Mouse (Mus musculus): ENCODE measurements at regions not wholly inside any gene's neighbourhood (a gene's known extent, or its start where the extent isn't known, plus 50 kb on each side); places are given as distances from the start of the nearest gene placed in this dataset.
A peak's percentile ranks its signal among the peaks of the same experiment; 100 is the strongest.

DNA sequence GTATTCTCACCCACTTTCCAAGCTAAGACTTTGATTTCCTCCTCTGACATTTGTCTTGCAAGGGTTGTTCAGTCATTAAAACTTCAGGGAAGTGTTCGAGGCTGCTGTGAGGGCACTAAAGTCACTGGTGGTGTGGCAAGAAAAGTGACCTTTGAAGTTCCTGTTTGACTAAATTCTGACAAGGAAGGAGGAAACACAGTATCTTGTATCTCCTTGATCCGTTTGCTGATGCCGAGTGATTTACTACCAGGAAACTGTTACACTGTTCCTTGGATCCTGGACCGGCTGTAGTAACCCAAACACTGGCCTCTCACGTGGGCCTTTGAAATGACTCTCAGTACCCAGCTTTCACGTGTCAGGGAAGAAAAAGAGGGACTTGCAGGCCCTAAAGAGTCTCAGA lies 53.5 kb upstream of the Ralgapa2 start:
- DNase-seq (ENCODE audit: low spot score), result no peak

DNA sequence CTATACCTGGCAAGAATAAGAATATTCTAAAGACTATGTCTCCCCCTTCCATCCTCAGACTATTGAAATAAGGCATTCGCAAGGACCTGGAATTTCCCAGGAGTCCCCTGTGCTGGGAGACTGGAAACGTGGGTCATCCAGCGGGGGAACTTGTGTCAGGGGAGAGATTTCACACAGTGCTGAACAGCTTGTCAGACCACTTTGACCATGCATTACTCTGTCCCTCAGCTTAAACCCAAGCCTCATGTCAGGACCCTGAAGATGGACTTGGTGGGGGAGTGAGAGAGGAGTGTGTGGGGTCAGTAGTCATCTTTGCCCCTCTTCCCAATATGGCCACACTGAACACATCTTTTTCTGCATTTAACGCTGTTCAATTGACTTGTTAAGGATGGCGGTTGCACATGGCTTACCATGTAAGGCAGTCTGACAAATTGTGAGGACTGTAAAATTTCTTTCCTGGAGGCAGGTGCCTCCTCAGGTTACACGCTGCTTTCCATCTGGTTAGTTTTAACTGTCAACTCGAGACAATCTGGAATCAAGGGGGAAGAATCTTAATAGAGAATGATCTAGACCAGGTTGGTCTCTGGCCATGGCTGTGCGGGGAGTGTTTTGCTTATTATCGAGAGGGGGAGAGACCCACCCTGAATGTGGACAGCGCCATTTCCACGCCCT lies 56.2 kb upstream of the Ralgapa2 start:
- DNase-seq (ENCODE audit: low spot score), result no peak

DNA sequence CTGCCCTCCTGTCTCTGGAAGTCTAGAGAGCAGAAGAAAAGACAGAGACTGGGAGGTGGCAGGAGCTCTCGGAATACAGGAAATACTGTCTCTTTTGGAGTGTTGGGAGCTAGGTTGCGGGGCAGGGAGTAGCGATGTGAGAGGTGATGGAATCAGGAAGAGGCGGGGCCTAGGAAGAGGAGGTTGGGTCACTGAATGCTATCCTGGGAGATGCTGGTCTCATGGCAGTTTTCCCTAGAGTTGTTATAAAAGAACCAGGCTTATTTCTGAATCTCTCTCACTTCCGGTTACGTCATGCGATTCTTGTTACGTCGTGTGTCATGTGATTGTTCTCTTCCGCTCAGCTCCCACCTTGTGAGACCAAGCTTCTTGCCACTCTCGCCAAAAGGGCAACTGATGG lies 58.9 kb upstream of the Ralgapa2 start:
- DNase-seq (ENCODE audit: low spot score), result no peak

DNA sequence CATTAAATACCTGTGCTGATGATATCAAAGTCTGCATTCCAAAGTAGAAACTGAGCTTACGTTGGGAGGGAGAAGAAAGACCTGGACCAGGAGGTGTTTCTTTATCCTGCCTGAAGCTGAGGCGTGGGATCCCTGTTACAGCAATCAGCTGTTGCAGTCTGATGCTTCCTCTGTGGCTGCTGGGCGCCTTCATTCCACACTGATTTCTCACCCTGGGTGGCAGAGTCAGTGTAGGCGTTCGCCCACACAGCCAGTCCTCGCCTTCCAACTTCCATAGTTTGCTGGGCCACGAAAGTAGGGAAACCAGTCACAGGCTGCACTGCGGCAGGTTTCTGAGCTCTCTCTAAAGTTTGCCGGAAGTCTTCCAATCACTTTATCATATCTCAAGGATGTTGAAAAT lies 59.7 kb upstream of the Ralgapa2 start:
- DNase-seq (ENCODE audit: low spot score), result no peak

DNA sequence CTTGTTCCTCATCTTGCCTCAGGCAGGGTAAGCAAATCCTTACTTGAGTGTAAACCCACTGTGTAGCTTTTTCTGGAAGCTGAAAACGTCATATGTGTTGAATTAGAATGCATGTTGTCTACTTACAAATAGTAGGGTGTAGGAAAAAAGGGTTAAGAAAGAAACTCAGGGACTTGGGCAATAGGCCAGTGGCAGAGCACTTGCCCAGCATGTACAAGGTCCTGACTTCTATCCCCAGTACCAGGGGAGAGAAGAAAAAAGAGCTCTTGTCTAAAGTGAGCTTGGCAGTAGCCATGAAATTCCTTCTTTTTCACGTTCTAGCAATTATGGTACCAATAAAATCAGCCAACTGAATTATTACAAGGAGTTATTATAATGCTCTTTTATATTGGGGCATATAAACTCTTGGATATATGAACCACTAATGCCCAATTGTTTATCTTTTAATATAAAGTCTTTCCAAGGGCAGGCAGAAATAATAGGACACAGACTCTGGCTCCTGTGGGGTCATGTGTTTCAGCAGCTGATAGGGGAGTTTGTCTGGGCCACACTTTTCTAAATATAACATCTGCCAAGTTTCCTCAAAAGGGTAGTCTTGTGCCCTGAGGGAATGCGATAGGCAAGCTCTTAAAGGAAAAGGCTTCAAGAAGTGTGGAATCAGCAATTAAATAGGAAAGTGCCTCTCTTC lies 63.6 kb upstream of the Ralgapa2 start:
- DNase-seq (ENCODE audit: low spot score), result no peak

DNA sequence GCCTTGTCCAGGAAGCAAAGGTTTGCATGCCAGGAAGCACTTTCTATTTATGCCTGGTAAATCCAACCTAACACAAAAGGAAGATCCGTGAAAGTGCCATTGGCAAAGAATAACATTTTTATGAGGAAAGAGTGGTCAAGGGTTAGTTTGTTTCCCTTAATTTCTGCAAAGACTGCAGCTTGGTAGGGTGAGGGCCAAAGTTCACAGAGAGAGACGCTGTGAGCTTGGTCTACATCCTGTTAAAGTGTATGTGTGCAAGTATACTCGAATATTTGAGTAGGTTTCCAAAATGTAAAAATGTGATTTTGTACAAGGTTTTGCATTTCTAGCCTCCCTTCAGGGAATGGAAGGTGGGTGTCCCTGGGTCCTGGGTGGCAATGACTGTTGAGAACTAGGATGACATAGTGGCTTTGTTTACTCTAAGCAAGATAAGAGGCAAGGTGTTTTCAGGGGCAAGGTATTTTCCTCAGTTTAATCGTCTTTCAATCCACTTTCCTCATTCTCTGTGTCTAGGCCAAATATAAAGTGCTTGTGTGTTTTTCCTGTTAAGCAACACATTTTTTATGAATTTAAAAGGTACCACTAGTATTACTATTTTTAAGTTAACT lies 64.3 kb upstream of the Ralgapa2 start:
- no peak for DNase-seq (ENCODE audit: low spot score)

DNA sequence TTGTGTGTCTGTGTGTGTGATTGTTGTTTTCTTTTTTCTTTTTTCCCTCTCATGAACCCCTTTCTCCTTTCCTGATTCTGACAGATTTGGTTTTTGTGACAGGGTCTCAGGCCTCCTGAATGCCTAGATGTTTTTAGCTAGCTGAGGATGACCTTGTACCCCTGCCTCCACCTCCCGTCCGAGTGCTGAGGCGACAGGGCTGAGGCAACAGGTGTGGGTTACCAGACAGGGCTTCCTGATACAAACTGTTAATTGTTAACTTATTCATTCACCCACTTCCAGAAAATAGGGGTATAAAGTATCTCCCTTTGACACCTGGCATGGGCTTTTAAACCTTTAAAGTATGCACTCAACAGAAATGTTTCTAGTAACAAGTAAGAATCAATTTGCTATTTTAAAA lies 65.0 kb upstream of the Ralgapa2 start:
- DNase-seq (ENCODE audit: low spot score), result no peak

DNA sequence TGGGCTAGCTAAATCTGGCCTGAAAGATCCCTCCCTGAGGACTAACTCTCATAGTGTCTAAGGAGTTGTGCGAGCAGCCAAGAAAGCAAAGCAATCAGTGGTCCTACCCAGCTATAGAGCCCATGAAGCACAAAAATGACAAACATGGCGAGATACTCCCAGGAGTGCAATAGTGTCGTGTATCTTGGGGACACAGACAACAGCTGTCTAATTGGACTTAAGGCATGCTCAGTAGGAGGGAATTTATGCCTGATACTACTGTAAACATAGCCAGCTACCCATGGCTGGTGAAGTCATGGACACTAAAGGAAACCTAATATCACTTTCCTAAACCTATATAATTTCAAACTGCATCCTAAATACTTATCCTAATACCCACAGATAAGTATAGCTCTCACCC lies 69.1 kb upstream of the Ralgapa2 start:
- DNase-seq (ENCODE audit: low spot score), result no peak

DNA sequence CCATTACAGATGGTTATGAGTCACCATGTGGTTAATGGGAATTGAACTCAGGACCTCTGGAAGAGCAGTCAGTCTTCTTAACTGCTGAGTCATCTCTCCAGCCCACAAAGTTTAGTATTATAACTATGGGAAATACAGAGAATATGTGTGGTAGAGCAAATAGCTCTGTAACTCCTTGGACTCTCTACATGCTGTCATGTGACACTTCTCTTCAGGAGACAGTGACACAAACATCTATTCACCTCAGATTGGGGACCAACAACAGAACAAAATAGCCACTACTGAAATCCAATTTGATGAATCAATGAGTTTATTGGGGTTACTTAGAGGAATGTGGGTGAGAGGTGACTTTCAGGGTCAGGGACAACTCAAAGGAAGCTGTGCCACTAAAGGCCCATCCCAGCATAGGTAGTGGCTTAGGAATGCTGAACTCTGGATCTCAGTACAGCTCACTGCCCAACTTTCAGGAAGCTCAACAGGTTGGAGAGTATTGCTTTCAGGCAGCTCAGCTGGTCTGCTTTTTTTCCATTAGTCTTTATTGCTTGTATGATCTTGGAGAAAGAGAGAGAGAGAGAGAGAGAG lies 71.8 kb upstream of the Ralgapa2 start:
- DNase-seq (ENCODE audit: low spot score), result no peak

DNA sequence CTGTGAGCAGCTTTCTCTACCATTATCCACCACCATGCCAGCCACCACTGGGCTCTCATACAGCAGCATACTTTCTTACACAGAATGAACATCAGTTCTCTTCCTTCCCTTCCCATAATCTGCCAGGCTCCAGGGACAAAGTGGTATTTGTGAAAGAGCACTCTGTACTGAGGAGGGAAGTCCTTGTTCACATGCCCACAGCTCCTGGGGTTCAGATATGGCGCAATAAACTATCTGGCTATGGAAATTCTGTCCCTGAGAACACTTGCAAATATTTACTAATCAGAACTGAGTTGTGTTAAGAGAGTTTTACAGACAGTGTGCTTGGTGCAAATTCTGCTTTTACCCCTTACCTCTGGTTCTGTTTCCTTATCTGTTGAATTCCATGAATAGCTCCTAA lies 74.2 kb upstream of the Ralgapa2 start:
- no peak for DNase-seq (ENCODE audit: low spot score)

DNA sequence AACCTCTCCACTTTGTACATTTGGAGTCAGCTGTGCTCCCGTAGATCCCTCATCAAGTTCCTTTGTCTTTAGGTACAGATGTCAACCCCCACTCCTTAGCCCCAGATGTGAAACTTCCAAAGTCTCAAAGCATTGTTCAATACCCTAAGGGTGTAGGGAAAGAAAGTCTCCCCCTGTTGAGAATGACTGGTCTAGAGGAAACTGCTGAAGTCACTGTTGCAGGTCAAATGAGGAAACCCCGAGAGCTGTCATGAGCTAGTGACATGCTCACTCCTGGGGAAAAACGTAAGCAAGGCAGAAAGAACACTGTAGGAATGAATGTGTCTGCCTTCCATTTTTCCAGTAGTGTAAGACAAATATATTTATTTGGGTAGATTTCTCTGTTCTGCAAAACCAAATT lies 74.8 kb upstream of the Ralgapa2 start:
- DNase-seq (ENCODE audit: low spot score), result no peak

DNA sequence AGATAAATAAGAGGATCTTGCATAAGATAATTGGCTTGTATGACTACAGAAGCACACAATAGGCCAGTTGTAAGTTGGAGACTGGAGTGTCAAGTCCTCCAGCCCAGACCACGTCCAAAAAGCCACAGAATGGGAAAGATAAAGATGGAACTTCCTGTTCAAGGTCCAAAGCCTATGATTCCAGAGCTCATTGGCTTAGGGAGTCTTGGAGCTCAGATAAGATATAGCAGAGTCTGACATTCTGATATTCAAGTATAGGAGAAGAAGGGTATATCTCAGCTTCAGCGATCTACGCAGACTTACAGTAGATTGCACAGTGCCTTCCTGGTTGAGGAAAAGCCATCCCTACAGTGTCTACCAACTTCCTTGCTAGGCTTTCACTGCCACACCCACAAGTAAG lies 77.7 kb upstream of the Ralgapa2 start:
- no peak for DNase-seq (ENCODE audit: low spot score)

DNA sequence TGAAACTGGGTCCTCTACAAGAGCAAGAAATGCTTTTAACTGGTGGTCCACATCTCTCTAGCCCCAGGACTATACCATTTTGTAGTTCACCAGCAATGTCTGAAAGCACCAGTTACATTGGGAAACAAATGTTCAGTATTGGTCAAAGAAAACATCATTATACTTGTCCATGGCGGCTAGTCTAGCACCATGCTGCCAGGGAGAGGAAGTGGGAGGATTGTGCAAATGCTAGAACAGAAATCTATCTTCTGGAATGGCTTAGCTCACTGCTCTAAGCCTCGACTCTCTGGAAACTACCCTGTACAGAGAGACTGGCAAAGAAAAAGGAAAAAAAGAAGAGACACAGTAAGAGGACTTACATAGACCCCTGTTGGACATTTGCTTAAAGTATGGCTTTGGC lies 81.1 kb upstream of the Ralgapa2 start:
- DNase-seq (ENCODE audit: low spot score), result no peak

DNA sequence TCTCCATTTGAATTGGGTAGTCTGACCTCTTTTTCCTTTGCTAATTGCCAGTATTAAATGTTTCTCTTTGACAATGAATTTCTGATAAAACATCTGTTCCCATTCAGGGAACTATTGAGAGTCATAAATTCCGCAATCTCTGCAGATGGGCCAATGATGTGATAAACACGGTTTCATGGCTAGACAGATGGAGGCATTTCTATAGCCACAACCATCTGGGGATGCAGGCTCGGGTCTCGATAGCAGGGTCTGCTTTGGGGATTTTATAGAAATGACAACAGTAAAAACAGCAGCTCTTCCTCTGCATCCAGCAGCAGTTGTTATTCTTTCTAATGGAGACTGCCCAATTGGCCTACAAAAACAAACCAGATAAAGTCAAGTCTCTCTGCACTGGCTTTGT lies 82.1 kb upstream of the Ralgapa2 start:
- peak; percentile 18 for DNase-seq (ENCODE audit: low spot score)

DNA sequence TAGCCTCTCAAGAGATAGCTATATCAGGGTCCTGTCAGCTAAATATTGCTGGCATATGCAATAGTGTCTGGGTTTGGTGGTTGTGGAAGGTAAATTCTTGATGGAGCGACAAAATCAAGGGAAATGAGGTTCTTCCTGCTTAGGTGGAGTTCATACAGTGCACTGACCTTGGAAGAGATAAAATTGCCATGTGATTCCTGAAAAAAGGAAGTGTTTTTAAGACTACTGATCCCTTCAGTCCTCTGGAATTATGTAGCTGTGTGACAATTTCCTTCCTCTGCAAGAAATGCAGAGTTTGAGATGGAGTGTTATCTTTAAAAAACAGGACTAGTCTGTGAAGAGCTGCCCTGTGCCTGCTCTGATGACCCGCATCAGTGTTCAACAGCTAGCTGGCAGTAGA lies 83.5 kb upstream of the Ralgapa2 start:
- DNase-seq (ENCODE audit: low spot score), result no peak

DNA sequence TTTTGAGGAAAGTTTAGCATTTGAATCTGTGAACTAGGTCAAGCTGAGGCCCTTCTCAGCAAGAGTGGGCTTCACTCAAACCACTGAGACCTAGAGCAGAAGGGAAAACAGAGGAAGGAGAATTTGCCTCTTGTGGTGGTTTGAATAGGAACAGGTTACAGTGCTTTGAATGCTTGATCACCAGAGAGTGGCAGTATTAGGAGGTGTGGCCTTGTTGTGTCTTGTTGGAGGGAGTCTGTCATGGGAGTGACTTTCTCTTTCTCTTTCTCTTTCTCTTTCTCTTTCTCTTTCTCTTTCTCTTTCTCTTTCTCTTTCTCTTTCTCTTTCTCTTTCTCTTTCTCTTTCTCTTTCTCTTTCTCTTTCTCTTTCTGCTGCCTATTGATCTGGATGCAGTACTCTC lies 94.0 kb upstream of the Ralgapa2 start:
- DNase-seq (ENCODE audit: low spot score), result no peak

DNA sequence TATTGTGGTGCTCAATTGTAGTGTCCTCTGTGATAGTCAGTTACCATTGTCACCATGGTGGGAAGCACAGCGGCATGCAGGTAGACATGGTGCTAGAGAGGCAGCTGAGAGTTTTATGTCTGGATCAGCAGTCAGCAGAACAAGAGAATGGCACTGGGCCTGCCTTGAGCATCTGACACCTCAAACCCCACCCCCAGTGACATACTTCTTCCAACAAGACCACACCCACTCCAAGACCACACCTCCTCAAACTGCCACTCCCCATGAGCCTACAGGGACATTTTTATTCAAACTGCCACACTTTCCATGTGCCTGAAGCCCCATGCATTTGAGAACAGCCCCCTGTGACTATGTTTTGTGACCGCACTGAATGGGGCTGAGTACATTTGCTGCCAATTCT lies 98.8 kb upstream of the Ralgapa2 start:
- DNase-seq (ENCODE audit: low spot score), result no peak

DNA sequence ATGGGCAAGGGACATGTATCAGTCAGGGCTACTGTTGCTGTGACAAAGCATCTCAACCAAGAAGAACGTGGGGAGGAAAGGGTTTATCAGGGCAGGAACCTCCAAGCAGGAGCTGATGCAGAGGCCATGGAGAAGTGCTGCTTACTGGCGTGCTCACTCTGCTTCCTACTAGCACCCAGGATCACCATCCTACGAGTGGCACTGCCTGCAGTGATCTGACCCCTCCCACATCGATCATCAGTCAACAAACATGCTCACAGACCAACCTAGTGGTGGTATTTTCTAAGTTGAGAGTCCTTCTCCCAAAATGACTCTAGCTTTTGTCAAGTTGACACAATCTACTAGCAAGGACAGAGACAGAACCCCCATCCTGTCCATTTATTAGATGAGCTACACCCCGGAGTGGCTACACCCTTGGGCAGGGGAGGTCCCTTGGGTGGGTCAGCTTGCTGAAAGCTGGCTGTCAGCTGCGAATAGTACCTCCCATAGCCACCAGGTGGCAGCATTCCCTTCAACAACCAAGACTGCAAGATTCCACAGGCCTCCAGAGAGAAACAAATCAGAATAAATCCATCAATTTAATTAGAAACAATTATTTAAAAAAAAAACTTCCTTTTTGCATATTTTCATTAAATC lies 99.9 kb upstream of the Ralgapa2 start:
- DNase-seq (ENCODE audit: low spot score), result peak; percentile 91

DNA sequence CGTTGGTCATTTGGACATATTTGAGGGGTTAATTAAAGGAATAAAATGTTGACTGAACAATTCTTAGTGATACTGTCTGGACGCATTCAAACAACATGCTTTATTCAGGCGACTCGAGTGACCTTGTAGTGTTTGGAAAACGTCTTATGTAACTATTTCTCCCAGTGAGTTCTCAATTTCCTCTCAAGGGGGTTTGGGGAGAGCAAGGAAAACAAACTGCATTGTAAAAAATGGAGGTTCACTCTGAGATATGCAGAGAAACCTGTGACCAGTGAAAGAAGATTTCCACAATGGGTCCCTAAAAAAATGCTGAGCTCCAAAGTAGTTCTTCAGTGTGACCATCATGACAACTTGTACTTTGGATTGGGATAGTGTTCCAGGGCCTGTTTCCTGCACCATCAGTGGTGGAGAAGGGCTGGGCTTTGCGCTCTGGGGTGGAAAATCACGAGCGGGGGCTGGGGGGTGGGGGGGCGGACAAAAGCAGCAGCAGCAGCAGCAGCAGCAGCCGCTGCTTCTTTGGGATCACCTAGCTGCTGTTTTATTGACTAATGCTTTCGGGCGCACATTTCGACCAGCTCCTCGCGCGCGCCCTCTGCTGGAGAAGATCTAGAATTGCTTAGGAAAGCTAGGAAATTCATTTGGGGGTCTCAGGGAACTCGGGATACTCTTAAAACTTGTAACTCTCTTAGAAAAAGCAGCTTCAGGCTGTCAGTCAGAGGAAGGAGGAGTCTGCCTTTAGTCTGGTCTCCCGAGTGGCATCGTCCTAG lies 100.6 kb upstream of the Ralgapa2 start:
- DNase-seq (ENCODE audit: low spot score), result peak; percentile 80

DNA sequence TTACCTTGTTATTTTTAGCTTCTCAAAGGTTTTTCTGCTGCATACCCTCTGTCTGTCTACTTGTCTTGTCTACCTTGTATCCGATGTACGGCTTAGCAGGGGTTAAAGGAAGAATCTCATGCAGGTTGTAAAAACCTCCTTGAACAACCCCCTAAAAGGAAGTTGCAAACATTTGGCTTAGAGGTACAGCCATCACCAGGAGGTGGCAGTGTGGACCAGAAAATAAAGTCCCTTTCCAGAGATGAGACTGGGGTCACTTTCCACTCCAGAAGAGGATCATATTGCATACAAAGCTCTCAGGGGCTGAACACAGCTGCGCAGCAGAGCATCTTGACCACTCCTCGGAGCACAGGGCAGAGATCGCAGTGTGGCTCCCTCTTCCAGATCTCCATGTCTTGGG lies 109.0 kb upstream of the Ralgapa2 start:
- peak; percentile 88 for DNase-seq (ENCODE audit: low spot score)

DNA sequence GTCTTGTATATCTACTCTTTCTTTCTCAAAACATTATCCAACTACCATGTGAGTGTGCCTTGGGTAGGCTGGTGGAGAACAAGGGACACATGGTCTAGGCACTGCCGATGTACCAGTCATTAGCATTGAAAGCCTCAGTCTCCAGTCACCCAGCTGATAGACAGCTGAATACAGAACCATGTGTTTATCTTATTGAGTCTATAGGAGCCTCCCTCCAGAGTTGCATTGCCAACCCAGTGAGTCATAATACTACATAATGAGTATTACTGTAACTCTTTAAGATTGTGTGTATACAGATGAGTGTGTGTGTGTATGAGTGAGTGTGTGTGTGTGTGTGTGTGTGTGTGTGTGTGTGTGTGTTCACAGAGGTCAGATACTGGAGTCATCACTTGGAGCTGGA lies 110.9 kb upstream of the Ralgapa2 start:
- DNase-seq (ENCODE audit: low spot score), result no peak

DNA sequence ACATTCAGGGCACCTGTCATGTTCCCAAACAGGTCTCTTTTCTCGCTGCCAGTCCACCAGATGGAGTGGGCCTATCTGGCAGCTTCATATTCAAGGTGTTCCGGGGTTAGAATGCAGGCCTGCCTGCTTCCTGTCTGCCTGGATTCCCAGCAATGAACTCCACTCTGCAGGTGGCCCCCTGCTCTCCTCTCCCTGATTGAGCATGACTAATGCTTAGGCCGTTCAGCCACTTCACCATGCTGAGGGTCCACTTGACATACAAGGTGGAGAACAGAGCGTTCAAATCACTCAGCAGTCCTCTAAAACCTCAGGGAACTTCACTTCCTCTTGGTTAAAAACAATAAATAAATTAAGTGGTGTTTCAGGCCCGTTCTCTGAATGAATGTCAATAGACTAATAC lies 112.1 kb upstream of the Ralgapa2 start:
- DNase-seq (ENCODE audit: low spot score), result no peak
